Mouse (Mus musculus): ENCODE measurements around the gene Foxred1.
A peak's percentile ranks its signal among the peaks of the same experiment; 100 is the strongest.

DNA sequence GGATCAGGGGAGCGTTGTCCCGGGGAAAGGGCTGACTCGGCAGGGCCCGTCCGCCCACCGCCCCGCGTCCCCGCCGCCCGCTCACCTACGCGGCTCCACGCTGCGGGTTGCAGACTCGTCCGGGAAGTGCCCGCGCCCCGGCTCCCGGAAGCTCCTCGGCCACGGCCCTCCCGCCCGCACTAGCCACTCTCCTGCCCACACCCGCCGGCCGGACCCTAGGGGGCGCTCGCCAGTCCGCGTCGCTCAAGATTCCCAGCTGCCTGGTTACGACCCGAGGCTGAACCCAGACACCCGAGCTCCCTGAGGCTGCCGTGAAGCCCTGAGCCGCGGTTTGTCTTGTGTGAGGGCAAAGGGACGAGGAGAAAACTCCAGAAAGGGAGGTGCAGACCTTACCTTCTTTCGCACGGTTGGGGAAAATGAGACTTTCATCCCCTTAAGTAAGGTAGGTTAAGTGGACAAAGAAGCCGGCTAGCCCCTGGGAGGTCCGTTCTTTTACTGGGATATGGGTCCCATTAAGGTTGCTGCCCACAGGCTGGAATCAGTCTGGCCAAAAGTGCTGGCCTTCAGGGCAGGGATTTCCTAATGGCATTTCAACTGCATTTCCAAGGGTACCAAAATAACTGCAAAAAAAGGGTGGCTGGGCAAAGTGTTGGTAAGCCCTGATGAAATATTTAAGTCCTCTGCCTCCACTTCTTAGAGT is 10.9 kb downstream of the Foxred1 start, which contains the start of the genes Srpr and Tirap:
- TF ChIP-seq CTCF (IDR thresholded peaks at IDR 0.05; ENCODE audit: low read depth, low read length): peak; percentile 38; the same call in 1 of the 2 replicates
- TF ChIP-seq TAL1 (conservative IDR thresholded peaks at IDR 0.05; ENCODE audit: low read depth, low read length): no peak
- no peak for TF ChIP-seq GATA1 (IDR thresholded peaks at IDR 0.05; ENCODE audit: borderline replicate concordance, low read length)
- TF ChIP-seq POLR2AphosphoS5 (IDR thresholded peaks at IDR 0.05; ENCODE audit: insufficient replicate concordance, low read depth, low read length): no peak
